Mouse (Mus musculus): Measurements from ENCODE around the gene Mrgprd. TPM values are rescaled to one million over a fixed set of nuclear protein-coding genes. Genes with fewer than 3 reads are reported as not detected.

The Mrgprd gene
- polyA plus RNA-seq, 1 experiment: not detected

DNA sequence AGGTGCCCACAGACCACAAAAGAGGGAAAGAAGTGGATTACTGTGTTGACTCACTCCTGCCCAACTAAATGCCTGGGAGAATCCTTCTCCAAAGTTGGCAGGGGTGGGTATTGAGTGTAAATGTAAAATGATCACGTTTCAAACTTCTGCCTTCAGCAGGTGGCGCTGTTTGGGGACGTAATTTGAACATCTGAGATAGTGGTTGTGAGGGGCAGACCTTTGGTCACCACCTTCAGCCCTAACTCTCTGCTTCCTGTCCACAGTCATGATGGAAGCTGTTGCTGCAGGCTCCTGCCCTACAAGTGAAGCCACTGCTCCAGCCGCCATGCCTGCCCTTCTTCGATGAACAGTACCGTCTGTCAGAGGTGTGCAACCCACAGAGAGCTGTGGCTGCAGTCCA, 20.8 kb upstream of the Mrgprd start:
- no peaks in the 10 kb centered on the region for H3K4me1 ChIP-seq (ENCODE audit: control insufficient read depth, insufficient read depth, low read length)
- no peak overlapping the region for H3K4me3 ChIP-seq (ENCODE audit: control insufficient read depth, low read depth, low read length)
- TF ChIP-seq CTCF (IDR thresholded peaks at IDR 0.05; ENCODE audit: control insufficient read depth, insufficient read depth, insufficient replicate concordance, low read depth, low read length) (no peak), POLR2A (IDR thresholded peaks at IDR 0.05; ENCODE audit: control insufficient read depth, low read depth, low read length) (no peak)
- H3K36me3 ChIP-seq (ENCODE audit: control insufficient read depth, insufficient read depth, low read length): no peaks in the 10 kb centered on the region
- no peak overlapping the region for H3K27ac ChIP-seq (ENCODE audit: control insufficient read depth, insufficient read depth, low read depth, low read length)
- no peaks in the 10 kb centered on the region for H3K27me3 ChIP-seq (ENCODE audit: control insufficient read depth, insufficient read depth, low read length)

DNA sequence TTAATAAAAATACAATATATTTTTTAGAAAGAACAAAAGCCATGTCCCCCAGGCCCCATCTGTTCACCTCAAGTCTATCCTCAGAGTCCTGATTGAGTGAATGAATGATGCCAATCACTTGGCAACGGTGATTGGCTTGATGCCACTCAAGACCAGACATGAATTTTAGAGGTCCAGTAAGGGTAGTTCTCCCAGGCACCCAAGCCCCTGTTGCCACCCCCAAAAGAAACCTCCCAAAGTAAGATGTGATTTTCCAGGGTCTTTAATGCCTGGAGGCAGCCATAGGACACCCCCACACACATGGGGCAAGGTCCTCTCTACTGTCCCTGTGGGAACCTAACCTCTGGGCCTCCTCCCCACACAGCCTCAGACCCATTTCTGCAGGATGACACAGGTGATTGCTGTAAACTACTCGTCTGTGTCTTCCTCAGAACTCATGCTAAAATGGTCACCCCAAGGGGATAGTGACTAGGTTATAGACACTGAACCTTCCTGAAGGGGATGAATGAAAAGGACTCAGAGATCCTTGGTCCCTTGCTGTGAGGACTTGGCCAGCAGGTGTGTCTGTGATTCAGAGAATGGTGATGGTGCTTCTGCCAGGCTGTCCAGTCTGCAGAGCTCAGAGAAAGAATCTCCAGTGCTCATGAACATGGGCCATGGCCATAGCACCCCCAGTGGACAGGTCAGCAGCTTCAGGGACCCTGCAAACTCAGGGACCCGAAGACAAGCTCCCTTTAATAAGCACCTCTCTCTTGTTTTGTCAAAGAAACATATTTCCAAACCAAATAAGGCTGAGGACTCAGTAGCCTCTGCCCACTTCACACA, 15.8 kb upstream of the Mrgprd start:
- H3K27ac ChIP-seq (ENCODE audit: control insufficient read depth, insufficient read depth, low read depth, low read length): peak overlapping the region; percentile 46; the same call in 1 of the 2 replicates
- no peaks in the 10 kb centered on the region for H3K36me3 ChIP-seq (ENCODE audit: control insufficient read depth, insufficient read depth, low read length)
- no peaks in the 10 kb centered on the region; the same call in 1 of the 2 replicates for H3K4me1 ChIP-seq (ENCODE audit: control insufficient read depth, insufficient read depth, low read length)
- no peak for TF ChIP-seq POLR2A (IDR thresholded peaks at IDR 0.05; ENCODE audit: control insufficient read depth, low read depth, low read length)
- TF ChIP-seq CTCF (IDR thresholded peaks at IDR 0.05; ENCODE audit: control insufficient read depth, insufficient read depth, insufficient replicate concordance, low read depth, low read length): no peak
- H3K4me3 ChIP-seq (ENCODE audit: control insufficient read depth, low read depth, low read length): no peak overlapping the region
- H3K27me3 ChIP-seq (ENCODE audit: control insufficient read depth, insufficient read depth, low read length): no peaks in the 10 kb centered on the region

DNA sequence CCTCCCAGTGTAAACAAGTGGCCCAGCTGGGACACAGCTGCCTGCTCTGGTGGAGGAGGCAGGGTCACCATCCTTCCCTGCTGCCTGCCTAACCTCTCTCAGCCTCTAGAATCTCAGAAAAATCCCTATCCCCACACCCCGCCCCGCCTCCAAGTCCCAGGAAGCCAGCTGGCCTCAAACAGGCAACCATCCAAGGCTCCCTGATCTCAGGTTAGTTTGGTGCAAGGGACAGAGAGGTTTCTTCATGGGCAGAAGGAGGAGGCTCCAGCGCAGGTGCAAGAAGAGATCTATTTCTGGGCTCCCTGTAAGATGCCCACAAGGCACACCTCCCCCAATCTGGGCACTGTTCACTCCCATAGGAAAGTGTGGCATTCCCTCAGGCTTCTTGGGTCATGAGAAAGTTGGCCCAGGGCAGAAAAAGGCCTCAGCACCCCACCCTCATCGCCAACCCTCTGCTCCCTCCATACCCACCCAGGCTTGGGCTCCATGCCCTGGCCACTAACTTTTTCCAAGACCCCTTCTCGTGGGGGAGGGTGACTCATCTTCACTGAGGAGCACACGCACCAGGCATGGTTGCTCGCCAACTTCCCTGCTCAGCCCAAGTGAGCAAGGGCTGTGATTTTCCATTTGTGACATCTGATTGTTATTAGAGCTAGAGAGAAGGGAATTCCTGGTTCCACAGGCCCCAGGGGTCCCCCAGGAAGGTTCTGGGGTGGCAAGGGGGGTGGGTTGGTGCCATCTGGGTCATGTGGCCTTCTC, 14.9 kb upstream of the Mrgprd start:
- H3K4me3 ChIP-seq (ENCODE audit: control insufficient read depth, low read depth, low read length): no peak overlapping the region
- H3K4me1 ChIP-seq (ENCODE audit: control insufficient read depth, insufficient read depth, low read length): no peaks in the 10 kb centered on the region; the same call in 1 of the 2 replicates
- no peaks in the 10 kb centered on the region for H3K27me3 ChIP-seq (ENCODE audit: control insufficient read depth, insufficient read depth, low read length)
- H3K27ac ChIP-seq (ENCODE audit: control insufficient read depth, insufficient read depth, low read depth, low read length): no peak overlapping the region
- TF ChIP-seq POLR2A (IDR thresholded peaks at IDR 0.05; ENCODE audit: control insufficient read depth, low read depth, low read length) (no peak), CTCF (IDR thresholded peaks at IDR 0.05; ENCODE audit: control insufficient read depth, insufficient read depth, insufficient replicate concordance, low read depth, low read length) (no peak)
- no peaks in the 10 kb centered on the region for H3K36me3 ChIP-seq (ENCODE audit: control insufficient read depth, insufficient read depth, low read length)

DNA sequence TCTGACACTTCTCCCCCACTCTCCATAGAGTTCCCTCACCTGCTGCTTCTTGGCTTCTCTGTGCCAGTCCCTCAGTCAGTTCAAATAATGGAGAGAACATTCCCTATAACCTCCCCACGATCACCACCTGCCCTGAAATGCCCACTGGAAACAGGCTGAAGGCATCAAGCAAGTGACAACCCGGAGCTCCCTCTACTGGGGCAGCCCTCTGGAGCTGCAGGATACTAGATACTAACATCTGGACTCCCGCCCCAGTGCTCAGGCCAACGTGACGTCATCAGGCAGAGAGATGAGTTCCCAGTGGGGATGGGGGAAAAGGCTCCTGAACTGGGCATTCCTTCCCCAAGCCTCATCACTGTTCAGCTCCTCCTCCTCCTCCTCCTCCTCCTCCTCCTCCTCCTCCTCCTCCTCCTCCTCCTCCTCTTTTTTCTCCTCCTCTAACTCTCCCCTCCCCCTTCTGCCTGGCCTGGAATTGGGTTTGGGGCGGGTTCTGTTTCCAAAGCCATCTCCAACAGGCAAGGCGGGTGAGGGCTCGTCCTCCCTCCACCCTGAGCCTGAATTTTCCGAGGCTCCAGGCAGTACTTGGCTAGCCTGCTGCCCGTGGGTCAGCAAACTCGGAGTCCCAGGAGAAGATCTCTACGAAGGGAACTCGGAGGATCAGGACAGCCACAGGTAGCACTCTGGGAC, 14.2 kb upstream of the Mrgprd start, which contains the start of gene Mrgprf:
Gene Mrgprf (plus strand): TSS at position 508 of the 687 bp plus-strand sequence.
- Histone ChIP-seq H3K4me1 (ENCODE audit: control insufficient read depth, insufficient read depth, low read length) (no peaks in the 10 kb centered on the region; the same call in 1 of the 2 replicates), H3K4me3 (ENCODE audit: control insufficient read depth, low read depth, low read length) (no peak within 1 kb of the TSS; the same call in 1 of the 2 replicates), H3K36me3 (ENCODE audit: control insufficient read depth, insufficient read depth, low read length) (no peaks in the 10 kb centered on the region), H3K27me3 (ENCODE audit: control insufficient read depth, insufficient read depth, low read length) (no peaks in the 10 kb centered on the region), H3K27ac (ENCODE audit: control insufficient read depth, insufficient read depth, low read depth, low read length) (no peak within 1 kb of the TSS)
- TF ChIP-seq POLR2A (IDR thresholded peaks at IDR 0.05; ENCODE audit: control insufficient read depth, low read depth, low read length): no peak
- no peak for TF ChIP-seq CTCF (IDR thresholded peaks at IDR 0.05; ENCODE audit: control insufficient read depth, insufficient read depth, insufficient replicate concordance, low read depth, low read length)

DNA sequence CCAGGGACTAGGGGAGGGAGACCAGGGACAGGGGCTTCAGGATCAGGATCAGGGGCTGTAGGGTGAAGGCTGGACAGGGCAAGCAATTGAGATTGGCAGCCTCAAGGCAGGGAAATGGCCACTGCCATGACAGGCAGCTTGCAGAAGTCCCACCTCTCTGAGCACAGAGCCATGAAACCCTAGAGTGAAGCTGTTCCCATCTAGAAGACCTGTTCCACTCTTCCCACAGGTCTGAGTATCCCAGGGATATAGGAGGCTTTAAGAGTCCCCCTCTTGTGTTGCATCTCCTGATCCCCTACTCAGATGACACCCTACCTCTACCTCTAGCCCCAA, 13.7 kb upstream of the Mrgprd start:
- H3K27me3 ChIP-seq (ENCODE audit: control insufficient read depth, insufficient read depth, low read length): no peaks in the 10 kb centered on the region
- TF ChIP-seq POLR2A (IDR thresholded peaks at IDR 0.05; ENCODE audit: control insufficient read depth, low read depth, low read length) (no peak), CTCF (IDR thresholded peaks at IDR 0.05; ENCODE audit: control insufficient read depth, insufficient read depth, insufficient replicate concordance, low read depth, low read length) (no peak)
- no peak overlapping the region for H3K27ac ChIP-seq (ENCODE audit: control insufficient read depth, insufficient read depth, low read depth, low read length)
- H3K4me1 ChIP-seq (ENCODE audit: control insufficient read depth, insufficient read depth, low read length): no peaks in the 10 kb centered on the region; the same call in 1 of the 2 replicates
- H3K36me3 ChIP-seq (ENCODE audit: control insufficient read depth, insufficient read depth, low read length): no peaks in the 10 kb centered on the region
- no peak overlapping the region; the same call in 1 of the 2 replicates for H3K4me3 ChIP-seq (ENCODE audit: control insufficient read depth, low read depth, low read length)

DNA sequence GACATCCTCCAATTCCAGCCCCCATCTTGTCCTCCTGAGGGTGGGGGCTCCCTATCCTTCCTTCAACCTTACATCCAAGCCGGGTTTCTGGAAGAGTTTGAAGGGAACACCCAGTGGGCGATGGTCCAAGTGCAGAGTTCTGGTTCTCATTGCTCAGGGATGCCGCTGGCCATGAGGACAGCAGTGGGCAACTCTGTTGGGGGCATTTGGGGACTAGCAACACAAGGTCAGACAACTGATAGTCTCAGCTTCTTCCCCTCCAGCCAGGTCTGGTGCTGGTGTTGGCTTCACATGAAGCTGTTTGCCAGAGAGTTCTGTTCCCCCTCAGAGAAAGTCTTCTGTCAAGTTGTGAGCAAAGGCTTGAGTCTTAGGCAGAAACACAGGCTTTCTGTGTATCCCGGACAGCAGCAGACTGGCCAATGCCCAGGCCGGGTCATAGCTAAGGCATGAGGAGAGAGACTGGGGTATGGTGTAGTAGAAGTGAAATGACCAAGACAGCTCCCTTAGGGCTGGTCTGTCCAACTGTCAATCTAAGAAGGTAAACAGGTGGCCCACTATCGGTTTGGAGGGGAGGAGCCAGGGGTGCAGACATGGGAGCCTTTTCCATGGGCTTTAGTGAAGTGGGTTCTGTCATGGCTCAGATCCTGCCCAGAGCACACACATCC, 13.2 kb upstream of the Mrgprd start:
- H3K36me3 ChIP-seq (ENCODE audit: control insufficient read depth, insufficient read depth, low read length): no peaks in the 10 kb centered on the region
- no peak for TF ChIP-seq POLR2A (IDR thresholded peaks at IDR 0.05; ENCODE audit: control insufficient read depth, low read depth, low read length)
- no peak for TF ChIP-seq CTCF (IDR thresholded peaks at IDR 0.05; ENCODE audit: control insufficient read depth, insufficient read depth, insufficient replicate concordance, low read depth, low read length)
- H3K27me3 ChIP-seq (ENCODE audit: control insufficient read depth, insufficient read depth, low read length): no peaks in the 10 kb centered on the region
- no peak overlapping the region for H3K27ac ChIP-seq (ENCODE audit: control insufficient read depth, insufficient read depth, low read depth, low read length)
- no peak overlapping the region for H3K4me3 ChIP-seq (ENCODE audit: control insufficient read depth, low read depth, low read length)
- H3K4me1 ChIP-seq (ENCODE audit: control insufficient read depth, insufficient read depth, low read length): no peaks in the 10 kb centered on the region; the same call in 1 of the 2 replicates
